Mouse (Mus musculus): ENCODE measurements around the gene Lipa. TPM values are rescaled to one million over a fixed set of nuclear protein-coding genes. Genes with fewer than 3 reads are reported as not detected.

Lipa gene
- polyA plus RNA-seq, 1 experiment from 2014 or later, result 48.0 TPM

GRCm38 (mm10) chr19:34519646-34520045 is 7.6 kb downstream of the Lipa start:
- no peaks in the 10 kb centered on the region for H3K27me3 ChIP-seq (ENCODE audit: insufficient read depth, low read length)
- no peak overlapping the region for H3K9ac ChIP-seq (ENCODE audit: low read depth, low read length)
- DNase-seq (ENCODE audit: low spot score) (no peak), ATAC-seq (replicated peaks; ENCODE audit: low FRiP score, low read depth) (no peak)
- H3K4me1 ChIP-seq (replicated peaks; ENCODE audit: insufficient read depth, low read length), result no peaks in the 10 kb centered on the region
- H3K9me3 ChIP-seq (replicated peaks; ENCODE audit: low read length), result no peaks in the 10 kb centered on the region
- H3K36me3 ChIP-seq (ENCODE audit: insufficient read depth, low read length), result peaks cover 5% of the 10 kb centered on the region; the same call in 1 of the 2 replicates
- no peak overlapping the region for H3K27ac ChIP-seq
- no peak overlapping the region for H3K4me2 ChIP-seq (ENCODE audit: low read length)
- H3K4me3 ChIP-seq (replicated peaks; ENCODE audit: low read depth, low read length), result no peak overlapping the region
- no peak for TF ChIP-seq CTCF (IDR thresholded peaks at IDR 0.05; ENCODE audit: low read depth)
- WGBS, result 91% methylated on average over 3 of the region's 3 CpGs

GRCm38 (mm10) chr19:34518786-34519185 is 8.5 kb downstream of the Lipa start:
- ATAC-seq (replicated peaks; ENCODE audit: low FRiP score, low read depth) (no peak), DNase-seq (ENCODE audit: low spot score) (no peak)
- Histone ChIP-seq H3K27ac (no peak overlapping the region), H3K9ac (ENCODE audit: low read depth, low read length) (no peak overlapping the region), H3K4me1 (replicated peaks; ENCODE audit: insufficient read depth, low read length) (no peaks in the 10 kb centered on the region), H3K9me3 (replicated peaks; ENCODE audit: low read length) (no peaks in the 10 kb centered on the region), H3K27me3 (ENCODE audit: insufficient read depth, low read length) (no peaks in the 10 kb centered on the region), H3K4me2 (ENCODE audit: low read length) (no peak overlapping the region), H3K4me3 (replicated peaks; ENCODE audit: low read depth, low read length) (no peak overlapping the region), H3K36me3 (ENCODE audit: insufficient read depth, low read length) (peaks cover 5% of the 10 kb centered on the region; the same call in 1 of the 2 replicates)
- WGBS, result 56% methylated on average over 3 of the region's 3 CpGs
- TF ChIP-seq CTCF (IDR thresholded peaks at IDR 0.05; ENCODE audit: low read depth), result no peak

- 86% methylated on average over 13 of the region's 13 CpGs for WGBS
- no peak for TF ChIP-seq CTCF (IDR thresholded peaks at IDR 0.05; ENCODE audit: low read depth)
- Histone ChIP-seq H3K27ac (no peak overlapping the region), H3K36me3 (ENCODE audit: insufficient read depth, low read length) (peaks cover 5% of the 10 kb centered on the region; the same call in 1 of the 2 replicates), H3K9me3 (replicated peaks; ENCODE audit: low read length) (no peaks in the 10 kb centered on the region), H3K4me2 (ENCODE audit: low read length) (no peak overlapping the region), H3K4me3 (replicated peaks; ENCODE audit: low read depth, low read length) (no peak overlapping the region), H3K9ac (ENCODE audit: low read depth, low read length) (no peak overlapping the region), H3K4me1 (replicated peaks; ENCODE audit: insufficient read depth, low read length) (no peaks in the 10 kb centered on the region), H3K27me3 (ENCODE audit: insufficient read depth, low read length) (no peaks in the 10 kb centered on the region)
- peak; percentile 79 for ATAC-seq (replicated peaks; ENCODE audit: low FRiP score, low read depth)
- no peak for DNase-seq (ENCODE audit: low spot score)
Measured at GRCm38 (mm10) chr19:34517812-34518594, 9.3 kb downstream of the Lipa start.

- TF ChIP-seq CTCF (IDR thresholded peaks at IDR 0.05; ENCODE audit: low read depth), result no peak
- Histone ChIP-seq H3K9me3 (replicated peaks; ENCODE audit: low read length) (no peaks in the 10 kb centered on the region), H3K27me3 (ENCODE audit: insufficient read depth, low read length) (no peaks in the 10 kb centered on the region), H3K4me1 (replicated peaks; ENCODE audit: insufficient read depth, low read length) (no peaks in the 10 kb centered on the region), H3K36me3 (ENCODE audit: insufficient read depth, low read length) (peaks cover 5% of the 10 kb centered on the region; the same call in 1 of the 2 replicates), H3K4me3 (replicated peaks; ENCODE audit: low read depth, low read length) (no peak overlapping the region), H3K27ac (no peak overlapping the region), H3K9ac (ENCODE audit: low read depth, low read length) (no peak overlapping the region), H3K4me2 (ENCODE audit: low read length) (no peak overlapping the region)
- DNase-seq (ENCODE audit: low spot score) (no peak), ATAC-seq (replicated peaks; ENCODE audit: low FRiP score, low read depth) (no peak)
- WGBS, result 84% methylated on average over 3 of the region's 3 CpGs
Measured at GRCm38 (mm10) chr19:34517197-34517596, 10.1 kb downstream of the Lipa start.

GRCm38 (mm10) chr19:34516346-34516745 is 10.9 kb downstream of the Lipa start:
- H3K27me3 ChIP-seq (ENCODE audit: insufficient read depth, low read length), result no peaks in the 10 kb centered on the region
- H3K36me3 ChIP-seq (ENCODE audit: insufficient read depth, low read length), result peaks cover 5% of the 10 kb centered on the region; the same call in 1 of the 2 replicates
- no peak overlapping the region for H3K4me2 ChIP-seq (ENCODE audit: low read length)
- 82% methylated on average over 2 of the region's 2 CpGs for WGBS
- H3K9ac ChIP-seq (ENCODE audit: low read depth, low read length), result no peak overlapping the region
- H3K4me3 ChIP-seq (replicated peaks; ENCODE audit: low read depth, low read length), result no peak overlapping the region
- no peak for TF ChIP-seq CTCF (IDR thresholded peaks at IDR 0.05; ENCODE audit: low read depth)
- no peaks in the 10 kb centered on the region for H3K4me1 ChIP-seq (replicated peaks; ENCODE audit: insufficient read depth, low read length)
- H3K9me3 ChIP-seq (replicated peaks; ENCODE audit: low read length), result no peaks in the 10 kb centered on the region
- no peak for DNase-seq (ENCODE audit: low spot score)
- no peak for ATAC-seq (replicated peaks; ENCODE audit: low FRiP score, low read depth)
- H3K27ac ChIP-seq, result no peak overlapping the region

GRCm38 (mm10) chr19:34515681-34516080 is 11.6 kb downstream of the Lipa start:
- H3K27me3 ChIP-seq (ENCODE audit: insufficient read depth, low read length), result no peaks in the 10 kb centered on the region
- 81% methylated on average over 3 of the region's 3 CpGs for WGBS
- H3K36me3 ChIP-seq (ENCODE audit: insufficient read depth, low read length), result peaks cover 5% of the 10 kb centered on the region; the same call in 1 of the 2 replicates
- H3K9ac ChIP-seq (ENCODE audit: low read depth, low read length), result no peak overlapping the region
- no peaks in the 10 kb centered on the region for H3K4me1 ChIP-seq (replicated peaks; ENCODE audit: insufficient read depth, low read length)
- no peaks in the 10 kb centered on the region for H3K9me3 ChIP-seq (replicated peaks; ENCODE audit: low read length)
- no peak overlapping the region for H3K4me3 ChIP-seq (replicated peaks; ENCODE audit: low read depth, low read length)
- no peak for TF ChIP-seq CTCF (IDR thresholded peaks at IDR 0.05; ENCODE audit: low read depth)
- H3K27ac ChIP-seq, result no peak overlapping the region
- no peak for ATAC-seq (replicated peaks; ENCODE audit: low FRiP score, low read depth)
- DNase-seq (ENCODE audit: low spot score), result no peak
- no peak overlapping the region for H3K4me2 ChIP-seq (ENCODE audit: low read length)
